Mouse (Mus musculus) olfactory bulb, adult 2 months (tissue): ENCODE results near the gene Rab11fip3.

ENCODE experiments used
- CTCF ChIP-seq: fragments of 200-500 bp; IDR thresholded peaks from 2 replicates; pipeline ENCODE4 v1.5.1; 2012; ENCODE audit warnings: low read depth, mild to moderate bottlenecking, low read length, moderate library complexity; ENCODE audit not compliant: insufficient read depth
- POLR2A ChIP-seq: fragments of 200-500 bp; IDR thresholded peaks from 2 replicates; pipeline ENCODE4 v1.6.1; 2012; ENCODE audit warnings: mild to moderate bottlenecking, low read depth, low read length, moderate library complexity; ENCODE audit not compliant: insufficient read depth

DNA sequence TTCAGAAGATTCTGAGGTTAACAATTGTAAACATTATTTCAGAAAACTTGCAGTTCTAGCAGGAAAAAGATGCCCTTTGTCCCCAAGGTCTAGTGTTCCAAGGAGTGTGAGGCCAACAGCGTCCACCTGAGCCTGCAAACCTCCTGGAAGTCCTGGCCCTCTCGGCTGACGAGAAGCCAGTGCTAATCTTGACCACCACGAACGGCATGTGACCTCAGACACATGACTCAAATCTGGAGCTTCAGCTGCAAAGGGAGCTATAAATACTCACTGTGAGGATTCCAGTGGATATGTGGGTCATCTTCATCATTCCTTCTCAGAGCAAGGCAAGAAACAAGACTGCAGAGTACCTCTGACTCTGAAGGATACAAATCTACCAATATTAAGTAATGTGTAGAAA is 51.4 kb downstream of the Rab11fip3 start:
- TF ChIP-seq POLR2A, result no peak
- TF ChIP-seq CTCF, result no peak
